Mouse (Mus musculus): Measurements from ENCODE around the gene Slfn9. TPM values are rescaled to one million over a fixed set of nuclear protein-coding genes. Genes with fewer than 3 reads are reported as not detected.
"Not testable (repeated sequence)": the region's sequence is repeated elsewhere in the genome, so short reads cannot be mapped to it uniquely, and the experiment has no call there.

Gene Slfn9
- polyA plus RNA-seq, 1 experiment from 2014 or later, result 10.1 TPM

DNA sequence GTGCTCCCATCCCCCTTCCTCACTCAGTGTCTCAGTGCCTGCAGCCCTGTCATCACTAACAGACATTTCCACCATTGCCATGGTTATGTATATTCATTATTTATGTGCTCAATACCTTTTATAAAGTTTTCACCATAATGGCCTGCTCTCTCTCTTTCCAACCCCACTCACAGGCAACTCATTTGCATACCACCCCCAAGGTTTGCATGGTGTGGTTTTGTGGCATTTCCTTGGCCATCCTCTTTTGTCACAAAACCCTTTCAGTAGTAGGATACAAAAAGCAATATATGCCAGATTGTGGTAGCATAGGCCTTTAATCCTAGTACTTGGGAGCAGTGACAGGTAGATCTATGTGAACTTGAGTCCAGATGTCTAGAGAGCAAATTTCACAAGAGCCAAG lies 24.5 kb upstream of the Slfn9 start:
- no peak overlapping the region for H3K4me3 ChIP-seq (ENCODE audit: low read depth, low read length)
- no peaks in the 10 kb centered on the region for H3K27me3 ChIP-seq (ENCODE audit: control insufficient read depth, insufficient read depth, low read length)
- ATAC-seq (ENCODE audit: low FRiP score) (no peak), DNase-seq (ENCODE audit: low spot score) (no peak)
- no peak overlapping the region for H3K9ac ChIP-seq (ENCODE audit: low read depth, low read length)
- no peak overlapping the region for H3K4me2 ChIP-seq (replicated peaks; ENCODE audit: low read depth, low read length)
- no peaks in the 10 kb centered on the region for H3K36me3 ChIP-seq (ENCODE audit: control insufficient read depth, insufficient read depth, low read length)
- no peaks in the 10 kb centered on the region for H3K4me1 ChIP-seq (replicated peaks; ENCODE audit: control insufficient read depth, insufficient read depth, low read length)
- no peak overlapping the region for H3K27ac ChIP-seq (ENCODE audit: low read depth, low read length)
- no peaks in the 10 kb centered on the region for H3K9me3 ChIP-seq (ENCODE audit: control insufficient read depth, low read length)

DNA sequence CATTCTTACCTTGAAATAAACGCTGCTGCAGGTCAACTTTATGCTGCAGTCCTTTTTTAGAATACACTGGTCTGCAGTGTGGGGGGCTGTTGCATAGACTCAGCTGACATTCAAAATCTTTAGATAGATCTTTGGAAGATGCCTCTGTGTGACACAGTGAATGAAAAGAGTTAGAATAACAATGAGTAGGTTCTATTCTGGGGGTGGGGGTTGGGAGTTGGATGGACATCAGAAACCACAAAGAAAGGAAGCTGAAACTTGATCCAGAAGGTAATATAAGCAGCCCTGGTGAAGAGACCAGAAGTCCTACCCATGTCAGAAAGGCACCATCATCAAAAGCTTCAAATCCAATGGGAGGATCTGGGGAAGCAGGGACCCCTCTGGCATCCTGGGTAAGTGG lies 21.7 kb upstream of the Slfn9 start:
- Histone ChIP-seq H3K27ac (ENCODE audit: low read depth, low read length) (no peak overlapping the region), H3K27me3 (ENCODE audit: control insufficient read depth, insufficient read depth, low read length) (no peaks in the 10 kb centered on the region), H3K36me3 (ENCODE audit: control insufficient read depth, insufficient read depth, low read length) (no peaks in the 10 kb centered on the region), H3K4me3 (ENCODE audit: low read depth, low read length) (no peak overlapping the region), H3K9me3 (ENCODE audit: control insufficient read depth, low read length) (no peaks in the 10 kb centered on the region), H3K4me2 (replicated peaks; ENCODE audit: low read depth, low read length) (no peak overlapping the region), H3K9ac (ENCODE audit: low read depth, low read length) (no peak overlapping the region), H3K4me1 (replicated peaks; ENCODE audit: control insufficient read depth, insufficient read depth, low read length) (no peaks in the 10 kb centered on the region)
- ATAC-seq (ENCODE audit: low FRiP score), result no peak
- DNase-seq (ENCODE audit: low spot score), result no peak
- 78% methylated on average over 1 of the region's 1 CpGs for WGBS

DNA sequence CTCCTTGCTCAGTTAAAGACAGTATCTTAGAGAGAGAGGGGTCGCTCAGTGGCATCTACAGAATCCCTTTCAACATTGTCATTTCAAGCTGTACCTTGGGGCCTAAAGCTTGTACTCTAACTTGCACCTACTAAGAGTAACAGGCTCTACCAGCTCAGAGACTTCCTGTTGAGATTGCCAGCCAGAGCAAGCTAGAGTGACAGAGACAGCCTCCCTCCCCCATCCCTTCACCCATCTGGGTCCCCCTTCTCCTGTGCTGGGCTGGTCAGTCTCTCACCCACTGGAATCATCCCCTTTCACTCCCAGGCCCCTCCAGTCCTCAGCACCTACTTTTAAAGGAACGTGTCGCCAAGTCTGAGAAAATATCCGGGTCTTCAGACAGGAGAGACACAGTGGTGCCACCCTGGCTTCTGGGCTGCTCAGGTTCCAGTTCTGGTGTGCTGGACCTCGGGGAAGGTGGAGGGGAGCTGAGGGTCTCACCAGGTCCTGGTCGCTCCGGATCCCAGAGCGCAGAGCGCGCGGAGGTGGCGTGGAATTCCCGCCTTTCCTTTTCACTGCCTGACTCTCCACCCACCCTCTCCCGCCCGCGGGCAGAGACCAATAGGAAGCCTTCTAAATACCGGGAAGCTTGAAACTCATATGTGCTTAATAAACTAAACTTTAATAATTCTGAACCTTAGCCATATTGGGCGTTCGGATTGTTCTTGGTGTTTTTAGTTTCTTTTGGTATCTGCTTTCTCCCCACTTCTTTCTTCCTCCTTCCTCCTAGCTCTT lies 831 bp downstream of the Slfn9 start:
- not testable (repeated sequence) for H3K27ac ChIP-seq (ENCODE audit: low read depth, low read length); H3K4me1 ChIP-seq (replicated peaks; ENCODE audit: control insufficient read depth, insufficient read depth, low read length); H3K36me3 ChIP-seq (ENCODE audit: control insufficient read depth, insufficient read depth, low read length); ATAC-seq (ENCODE audit: low FRiP score); H3K27me3 ChIP-seq (ENCODE audit: control insufficient read depth, insufficient read depth, low read length); H3K9me3 ChIP-seq (ENCODE audit: control insufficient read depth, low read length)
- DNase-seq (ENCODE audit: low spot score), result peak; percentile 65
- Histone ChIP-seq H3K9ac (ENCODE audit: low read depth, low read length) (peak overlapping the region; percentile 36; the same call in 1 of the 2 replicates), H3K4me2 (replicated peaks; ENCODE audit: low read depth, low read length) (peak overlapping the region; percentile 49), H3K4me3 (ENCODE audit: low read depth, low read length) (peak overlapping the region; percentile 30)
- 11% methylated on average over 19 of the region's 19 CpGs for WGBS

GRCm38 (mm10) chr11:82989357-82989756 lies 2.3 kb downstream of the Slfn9 start:
- H3K4me2 ChIP-seq (replicated peaks; ENCODE audit: low read depth, low read length), result no peak overlapping the region
- H3K27ac ChIP-seq (ENCODE audit: low read depth, low read length), result no peak overlapping the region
- no peak overlapping the region for H3K9ac ChIP-seq (ENCODE audit: low read depth, low read length)
- no peaks in the 10 kb centered on the region for H3K9me3 ChIP-seq (ENCODE audit: control insufficient read depth, low read length)
- WGBS, result 32% methylated on average over 12 of the region's 12 CpGs
- H3K4me3 ChIP-seq (ENCODE audit: low read depth, low read length), result no peak overlapping the region
- H3K27me3 ChIP-seq (ENCODE audit: control insufficient read depth, insufficient read depth, low read length), result peaks cover 3% of the 10 kb centered on the region; the same call in 1 of the 2 replicates
- ATAC-seq (ENCODE audit: low FRiP score), result no peak
- H3K4me1 ChIP-seq (replicated peaks; ENCODE audit: control insufficient read depth, insufficient read depth, low read length), result no peaks in the 10 kb centered on the region; the same call in 1 of the 2 replicates
- no peaks in the 10 kb centered on the region for H3K36me3 ChIP-seq (ENCODE audit: control insufficient read depth, insufficient read depth, low read length)
- DNase-seq (ENCODE audit: low spot score), result peak; percentile 8

GRCm38 (mm10) chr11:82987621-82988020 lies 4.0 kb downstream of the Slfn9 start:
- H3K4me3 ChIP-seq (ENCODE audit: low read depth, low read length), result no peak overlapping the region
- H3K36me3 ChIP-seq (ENCODE audit: control insufficient read depth, insufficient read depth, low read length), result no peaks in the 10 kb centered on the region
- H3K27me3 ChIP-seq (ENCODE audit: control insufficient read depth, insufficient read depth, low read length), result peaks cover 3% of the 10 kb centered on the region; the same call in 1 of the 2 replicates
- H3K9ac ChIP-seq (ENCODE audit: low read depth, low read length), result no peak overlapping the region
- no peak overlapping the region for H3K4me2 ChIP-seq (replicated peaks; ENCODE audit: low read depth, low read length)
- H3K9me3 ChIP-seq (ENCODE audit: control insufficient read depth, low read length), result no peaks in the 10 kb centered on the region
- ATAC-seq (ENCODE audit: low FRiP score) (no peak), DNase-seq (ENCODE audit: low spot score) (no peak)
- no peaks in the 10 kb centered on the region; the same call in 1 of the 2 replicates for H3K4me1 ChIP-seq (replicated peaks; ENCODE audit: control insufficient read depth, insufficient read depth, low read length)
- WGBS, result 85% methylated on average over 6 of the region's 6 CpGs
- no peak overlapping the region for H3K27ac ChIP-seq (ENCODE audit: low read depth, low read length)

- Histone ChIP-seq H3K27me3 (ENCODE audit: control insufficient read depth, insufficient read depth, low read length) (no peaks in the 10 kb centered on the region), H3K36me3 (ENCODE audit: control insufficient read depth, insufficient read depth, low read length) (no peaks in the 10 kb centered on the region), H3K9me3 (ENCODE audit: control insufficient read depth, low read length) (no peaks in the 10 kb centered on the region), H3K27ac (ENCODE audit: low read depth, low read length) (no peak overlapping the region), H3K9ac (ENCODE audit: low read depth, low read length) (no peak overlapping the region), H3K4me2 (replicated peaks; ENCODE audit: low read depth, low read length) (no peak overlapping the region), H3K4me1 (replicated peaks; ENCODE audit: control insufficient read depth, insufficient read depth, low read length) (no peaks in the 10 kb centered on the region), H3K4me3 (ENCODE audit: low read depth, low read length) (no peak overlapping the region)
- DNase-seq (ENCODE audit: low spot score), result no peak
- WGBS, result 77% methylated on average over 17 of the region's 17 CpGs
- no peak for ATAC-seq (ENCODE audit: low FRiP score)
These were observed 8.4 kb downstream of the Slfn9 start for GRCm38 (mm10) chr11:82983193-82983592.

GRCm38 (mm10) chr11:82982409-82982808 lies 9.2 kb downstream of the Slfn9 start:
- WGBS, result 89% methylated on average over 2 of the region's 2 CpGs
- H3K36me3 ChIP-seq (ENCODE audit: control insufficient read depth, insufficient read depth, low read length); ATAC-seq (ENCODE audit: low FRiP score): not testable (repeated sequence)

DNA sequence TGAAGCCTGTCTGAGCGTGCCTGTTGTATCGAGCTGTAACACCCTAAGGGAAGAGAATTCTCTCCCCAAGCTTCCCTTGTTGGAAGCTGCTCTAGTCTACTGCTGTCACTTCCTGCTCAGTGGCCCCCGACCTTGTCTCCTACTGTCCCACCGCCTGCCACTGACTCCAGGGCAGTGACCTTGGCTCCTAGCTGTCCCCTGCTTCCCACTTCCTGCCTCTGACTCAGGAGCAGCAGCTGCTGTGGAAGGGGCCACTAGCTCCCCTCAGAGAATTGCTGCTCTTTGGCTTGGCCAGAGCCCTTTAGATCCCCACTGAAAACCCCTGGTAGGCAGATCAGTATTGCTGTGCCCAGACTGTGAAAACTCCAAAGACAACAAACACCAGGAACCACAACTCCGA lies 17.7 kb downstream of the Slfn9 start:
- WGBS, result 53% methylated on average over 5 of the region's 5 CpGs
- no peak overlapping the region for H3K4me3 ChIP-seq (ENCODE audit: low read depth, low read length)
- no peaks in the 10 kb centered on the region for H3K9me3 ChIP-seq (ENCODE audit: control insufficient read depth, low read length)

More at GRCm38 (mm10) chr11:82982409-82982808, 9.2 kb downstream of the Slfn9 start:
- H3K4me2 ChIP-seq (replicated peaks; ENCODE audit: low read depth, low read length); H3K4me3 ChIP-seq (ENCODE audit: low read depth, low read length); H3K4me1 ChIP-seq (replicated peaks; ENCODE audit: control insufficient read depth, insufficient read depth, low read length); H3K9ac ChIP-seq (ENCODE audit: low read depth, low read length); H3K27ac ChIP-seq (ENCODE audit: low read depth, low read length); H3K9me3 ChIP-seq (ENCODE audit: control insufficient read depth, low read length); H3K27me3 ChIP-seq (ENCODE audit: control insufficient read depth, insufficient read depth, low read length); DNase-seq (ENCODE audit: low spot score): not testable (repeated sequence)

DNA sequence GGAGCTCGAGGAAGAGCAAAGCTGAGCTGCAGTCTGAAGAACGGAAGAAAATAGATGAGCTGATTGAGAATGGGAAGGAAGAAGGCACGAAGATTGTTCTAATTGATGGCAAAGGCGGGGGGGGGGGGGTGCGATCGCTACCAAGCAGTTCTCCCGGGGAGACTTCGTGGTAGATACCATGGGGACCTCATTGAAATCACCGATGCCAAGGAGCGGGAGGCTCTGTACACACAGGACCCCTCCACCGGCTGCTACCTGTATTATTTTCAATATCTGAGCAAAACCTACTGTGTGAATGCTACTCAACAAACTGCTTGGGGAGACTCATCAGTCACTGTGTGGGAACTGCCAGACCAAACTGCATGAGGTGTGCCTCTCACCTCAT lies 20.0 kb downstream of the Slfn9 start:
- Histone ChIP-seq H3K27ac (ENCODE audit: low read depth, low read length) (no peak overlapping the region), H3K4me1 (replicated peaks; ENCODE audit: control insufficient read depth, insufficient read depth, low read length) (no peaks in the 10 kb centered on the region; the same call in 1 of the 2 replicates), H3K27me3 (ENCODE audit: control insufficient read depth, insufficient read depth, low read length) (no peaks in the 10 kb centered on the region), H3K9me3 (ENCODE audit: control insufficient read depth, low read length) (no peaks in the 10 kb centered on the region), H3K9ac (ENCODE audit: low read depth, low read length) (peak overlapping the region; percentile 44; the same call in 1 of the 2 replicates), H3K4me3 (ENCODE audit: low read depth, low read length) (no peak overlapping the region), H3K36me3 (ENCODE audit: control insufficient read depth, insufficient read depth, low read length) (no peaks in the 10 kb centered on the region), H3K4me2 (replicated peaks; ENCODE audit: low read depth, low read length) (no peak overlapping the region)
- ATAC-seq (ENCODE audit: low FRiP score) (no peak), DNase-seq (ENCODE audit: low spot score) (no peak)
- WGBS, result 80% methylated on average over 11 of the region's 11 CpGs

More for the DNA sequence above, 17.7 kb downstream of the Slfn9 start:
- H3K4me1 ChIP-seq (replicated peaks; ENCODE audit: control insufficient read depth, insufficient read depth, low read length), result no peaks in the 10 kb centered on the region; the same call in 1 of the 2 replicates
- no peak overlapping the region for H3K27ac ChIP-seq (ENCODE audit: low read depth, low read length)
- no peaks in the 10 kb centered on the region for H3K36me3 ChIP-seq (ENCODE audit: control insufficient read depth, insufficient read depth, low read length)
- no peak for DNase-seq (ENCODE audit: low spot score)
- no peaks in the 10 kb centered on the region for H3K27me3 ChIP-seq (ENCODE audit: control insufficient read depth, insufficient read depth, low read length)
- no peak overlapping the region for H3K9ac ChIP-seq (ENCODE audit: low read depth, low read length)
- no peak for ATAC-seq (ENCODE audit: low FRiP score)
- no peak overlapping the region for H3K4me2 ChIP-seq (replicated peaks; ENCODE audit: low read depth, low read length)
